Mouse (Mus musculus): ENCODE measurements at regions not wholly inside any gene's neighbourhood (a gene's known extent, or its start where the extent isn't known, plus 50 kb on each side); places are given as distances from the start of the nearest gene placed in this dataset.

GRCm38 (mm10) chr9:8443315-8443714, 100.6 kb upstream of the Trpc6 start:
- no peak for TF ChIP-seq CTCF (IDR thresholded peaks at IDR 0.05; ENCODE audit: borderline replicate concordance, extremely low read depth, insufficient read depth, insufficient read length)
- TF ChIP-seq POLR2A (IDR thresholded peaks at IDR 0.05; ENCODE audit: borderline replicate concordance, extremely low read depth, insufficient read depth, insufficient read length, poor library complexity, severe bottlenecking) = no peak
- DNase-seq (ENCODE audit: low read depth) = no peak

DNA sequence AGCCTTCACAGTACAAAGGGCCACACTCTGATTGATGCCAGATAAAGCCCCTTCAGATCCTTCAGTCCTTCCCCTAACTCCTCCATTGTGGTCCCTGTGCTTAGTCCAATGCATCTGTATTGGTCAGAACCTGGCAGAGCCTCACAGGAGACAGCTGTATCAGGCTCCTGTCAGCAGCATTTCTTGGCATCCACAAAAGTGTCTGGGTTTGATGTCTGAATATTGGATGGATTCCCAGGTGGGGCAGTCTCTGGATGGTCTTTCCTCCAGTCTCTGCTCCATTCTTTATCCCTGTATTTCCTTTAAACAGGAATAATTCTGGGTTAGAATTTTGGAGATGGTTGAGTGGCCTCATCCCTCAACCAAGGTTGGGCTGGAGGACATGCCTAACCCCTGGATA, 92.5 kb upstream of the Trpc6 start:
- DNase-seq (ENCODE audit: low read depth) = no peak
- TF ChIP-seq POLR2A (IDR thresholded peaks at IDR 0.05; ENCODE audit: borderline replicate concordance, extremely low read depth, insufficient read depth, insufficient read length, poor library complexity, severe bottlenecking) (no peak), CTCF (IDR thresholded peaks at IDR 0.05; ENCODE audit: borderline replicate concordance, extremely low read depth, insufficient read depth, insufficient read length) (no peak)

DNA sequence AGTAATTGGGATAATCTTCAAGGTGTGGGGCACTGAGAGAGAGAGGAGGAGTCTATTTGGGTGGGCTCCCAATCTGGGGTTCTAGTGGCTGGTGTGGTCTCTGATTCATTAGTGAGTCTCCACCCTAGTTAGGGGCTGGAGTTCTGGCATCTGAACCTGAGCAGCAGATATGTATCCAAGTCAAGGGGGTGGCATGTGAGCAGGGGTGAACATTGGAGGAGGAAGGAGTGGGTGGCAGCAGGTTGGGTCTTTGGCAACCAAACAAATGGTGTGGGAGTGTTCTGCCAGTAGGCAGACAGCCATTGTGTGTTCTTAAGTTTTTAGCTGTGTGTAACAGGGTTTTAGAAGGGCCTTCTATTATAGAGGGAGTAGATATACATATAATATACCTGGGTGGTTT, 90.4 kb upstream of the Trpc6 start:
- TF ChIP-seq POLR2A (IDR thresholded peaks at IDR 0.05; ENCODE audit: borderline replicate concordance, extremely low read depth, insufficient read depth, insufficient read length, poor library complexity, severe bottlenecking) (no peak), CTCF (IDR thresholded peaks at IDR 0.05; ENCODE audit: borderline replicate concordance, extremely low read depth, insufficient read depth, insufficient read length) (no peak)

GRCm38 (mm10) chr9:8454557-8454956, 89.4 kb upstream of the Trpc6 start:
- no peak for TF ChIP-seq POLR2A (IDR thresholded peaks at IDR 0.05; ENCODE audit: borderline replicate concordance, extremely low read depth, insufficient read depth, insufficient read length, poor library complexity, severe bottlenecking)
- no peak for TF ChIP-seq CTCF (IDR thresholded peaks at IDR 0.05; ENCODE audit: borderline replicate concordance, extremely low read depth, insufficient read depth, insufficient read length)
- DNase-seq (ENCODE audit: low read depth) = peak; percentile 8

More for the DNA sequence above, 90.4 kb upstream of the Trpc6 start:
- DNase-seq (ENCODE audit: low read depth) = no peak

DNA sequence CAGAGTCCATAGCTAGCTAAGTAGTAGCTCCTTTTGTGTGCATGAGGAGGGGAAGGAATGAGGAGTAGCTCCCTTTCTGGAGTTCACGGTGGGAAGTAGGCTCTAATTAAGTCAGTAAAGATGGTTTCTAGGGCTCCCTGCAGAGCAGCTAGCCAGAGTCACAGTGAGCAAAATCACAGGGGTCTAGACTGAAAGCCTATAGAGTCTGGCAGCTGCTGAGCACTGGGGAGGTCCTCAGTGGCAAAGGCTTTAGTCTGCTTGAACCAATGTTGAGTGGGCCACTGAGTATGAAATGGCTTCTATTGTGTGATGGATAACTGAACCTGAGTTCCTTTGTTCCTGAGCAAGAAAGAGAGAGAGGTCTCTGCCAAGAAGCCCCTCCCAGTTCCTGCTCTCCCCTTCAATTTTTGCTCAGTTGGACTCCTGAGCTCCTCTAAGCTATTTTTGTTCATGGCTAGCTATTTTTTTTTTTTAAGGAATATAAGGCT, 84.8 kb upstream of the Trpc6 start:
- DNase-seq (ENCODE audit: low read depth) = peak; percentile 27
- TF ChIP-seq CTCF (IDR thresholded peaks at IDR 0.05; ENCODE audit: borderline replicate concordance, extremely low read depth, insufficient read depth, insufficient read length) = no peak
- TF ChIP-seq POLR2A (IDR thresholded peaks at IDR 0.05; ENCODE audit: borderline replicate concordance, extremely low read depth, insufficient read depth, insufficient read length, poor library complexity, severe bottlenecking) = no peak

- TF ChIP-seq CTCF (IDR thresholded peaks at IDR 0.05; ENCODE audit: borderline replicate concordance, extremely low read depth, insufficient read depth, insufficient read length) (no peak), POLR2A (IDR thresholded peaks at IDR 0.05; ENCODE audit: borderline replicate concordance, extremely low read depth, insufficient read depth, insufficient read length, poor library complexity, severe bottlenecking) (no peak)
- DNase-seq (ENCODE audit: low read depth) = no peak
Measured at GRCm38 (mm10) chr9:8461737-8462136, 82.2 kb upstream of the Trpc6 start.

DNA sequence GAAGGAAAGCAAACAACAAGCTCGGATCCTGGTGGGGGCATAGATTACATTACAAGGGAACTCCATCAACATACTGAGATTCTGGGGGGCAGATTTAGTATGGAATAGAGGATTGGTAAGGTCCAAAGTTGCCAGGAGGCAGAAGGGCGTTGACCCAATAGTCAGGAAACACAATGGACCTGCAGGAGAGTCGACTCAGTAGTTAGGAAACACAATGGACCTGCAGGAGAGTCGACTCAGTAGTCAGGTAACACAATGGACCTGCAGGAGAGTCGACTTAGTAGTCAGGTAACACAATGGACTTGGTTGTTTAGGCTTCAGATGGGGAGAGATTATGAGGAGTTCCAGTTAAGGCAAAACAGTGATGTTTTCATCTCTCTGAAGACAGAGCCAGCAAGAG, 81.1 kb upstream of the Trpc6 start:
- TF ChIP-seq CTCF (IDR thresholded peaks at IDR 0.05; ENCODE audit: borderline replicate concordance, extremely low read depth, insufficient read depth, insufficient read length) (no peak), POLR2A (IDR thresholded peaks at IDR 0.05; ENCODE audit: borderline replicate concordance, extremely low read depth, insufficient read depth, insufficient read length, poor library complexity, severe bottlenecking) (no peak)
- no peak for DNase-seq (ENCODE audit: low read depth)

- no peak for DNase-seq (ENCODE audit: low read depth)
Measured at GRCm38 (mm10) chr9:8486525-8486924, 57.4 kb upstream of the Trpc6 start.

GRCm38 (mm10) chr9:8487821-8488220, 56.1 kb upstream of the Trpc6 start:
- TF ChIP-seq CTCF (IDR thresholded peaks at IDR 0.05; ENCODE audit: borderline replicate concordance, extremely low read depth, insufficient read depth, insufficient read length) = no peak
- TF ChIP-seq POLR2A (IDR thresholded peaks at IDR 0.05; ENCODE audit: borderline replicate concordance, extremely low read depth, insufficient read depth, insufficient read length, poor library complexity, severe bottlenecking) = no peak
- peak; percentile 14 for DNase-seq (ENCODE audit: low read depth)

More at GRCm38 (mm10) chr9:8486525-8486924, 57.4 kb upstream of the Trpc6 start:
- TF ChIP-seq POLR2A (IDR thresholded peaks at IDR 0.05; ENCODE audit: borderline replicate concordance, extremely low read depth, insufficient read depth, insufficient read length, poor library complexity, severe bottlenecking) = no peak
- no peak for TF ChIP-seq CTCF (IDR thresholded peaks at IDR 0.05; ENCODE audit: borderline replicate concordance, extremely low read depth, insufficient read depth, insufficient read length)
